12 mouse cellular contexts compared by ENCODE assay signal in the genomic region with DNA sequence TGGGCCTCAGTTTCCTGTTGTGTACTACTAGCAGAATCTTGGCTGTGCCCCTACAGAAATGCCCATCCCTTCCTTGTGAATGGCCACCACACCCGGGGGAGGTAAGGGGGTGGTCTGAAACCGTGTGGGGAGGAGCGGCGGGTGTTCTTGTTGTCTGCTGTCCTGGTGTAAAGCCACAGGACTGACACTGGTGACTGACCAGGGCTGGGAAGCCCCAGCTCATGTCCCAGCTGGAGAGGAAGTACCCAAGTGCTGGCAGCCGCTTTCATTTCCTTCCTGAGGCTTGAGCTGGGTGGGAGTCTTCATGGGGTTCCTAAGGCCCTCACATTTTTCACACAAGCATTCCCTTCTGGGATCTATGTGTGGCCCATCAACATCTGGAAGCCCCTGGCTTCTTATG.
DNase-seq lines count a peak whose midpoint lies in the region; ATAC-seq and TF ChIP-seq lines count a peak whose summit lies in the region.
"Had no signal": no experiment of that assay in that cellular context is flagged by ENCODE, and none has a peak within 500 bp of the region (broad histone marks: within the 10 kb centered on the region; RNA-seq: fewer than 3 reads in every experiment).

No protein-coding gene starts in this region.

- H3K27ac ChIP-seq in heart, embryonic 11.5 days (ENCODE audit: low read depth, low read length), result peak overlapping the region; percentile 22
- 0 out of 2 replicates have a peak overlapping the region, but pooled peaks have one; percentile 10 for H3K27ac ChIP-seq in neural tube, embryonic 13.5 days (replicated peaks)
- H3K27ac ChIP-seq in lung, embryonic 14.5 days (ENCODE audit: low read depth), result no peak overlapping the region

- 0 out of 2 replicates have a peak, but pooled peaks cover 7% of the 10 kb centered on the region for H3K36me3 ChIP-seq in heart, embryonic 11.5 days (ENCODE audit: control insufficient read depth, insufficient read depth, low read length)
- peaks cover 9% of the 10 kb centered on the region; the same call in 1 of the 2 replicates for H3K36me3 ChIP-seq in neural tube, embryonic 13.5 days
- peaks cover 6% of the 10 kb centered on the region; the same call in 1 of the 2 replicates for H3K36me3 ChIP-seq in lung, embryonic 14.5 days (ENCODE audit: insufficient read depth)

- no peak overlapping the region for H3K4me2 ChIP-seq in heart, embryonic 11.5 days
- no peak overlapping the region for H3K4me2 ChIP-seq in neural tube, embryonic 13.5 days
- H3K4me2 ChIP-seq in lung, embryonic 14.5 days, result no peak overlapping the region

- no peaks in the 10 kb centered on the region for H3K27me3 ChIP-seq in heart, embryonic 11.5 days (ENCODE audit: control insufficient read depth, insufficient read depth, low read length)
- H3K27me3 ChIP-seq in neural tube, embryonic 13.5 days, result no peaks in the 10 kb centered on the region
- H3K27me3 ChIP-seq in lung, embryonic 14.5 days (ENCODE audit: insufficient read depth, low read length), result no peaks in the 10 kb centered on the region

- DNase-seq in heart, postnatal 4 days, result no peak
- no peak for DNase-seq in neural tube, embryonic 10.5 days (ENCODE audit: extremely low spot score, low spot score)
- DNase-seq in lung, embryonic 14.5 days, result peak; percentile 34
- peak; percentile 57 to 65 for DNase-seq in spleen, postnatal 36 days (ENCODE audit: low spot score in 2 of 2)
- no peak for DNase-seq in left cerebral cortex, postnatal 14 days (ENCODE audit: low spot score in 2 of 2)
- DNase-seq in left cerebral cortex, postnatal 4 days, result no peak
- DNase-seq: adrenal gland, postnatal 10 days; embryo, embryonic 11 days; gastrocnemius, postnatal 10 days; layer of hippocampus, postnatal 36 days had no signal

- intact Hi-C loops in left cerebral cortex, postnatal 14 days (cut with DNase I), result no loop called here
- intact Hi-C loops in left cerebral cortex, postnatal 4 days (cut with DNase I), result no loop called here

- no peak for TF ChIP-seq CTCF in lung, embryonic 14.5 days (IDR thresholded peaks at IDR 0.05; ENCODE audit: low read depth)

- H3K9ac ChIP-seq in heart, embryonic 11.5 days (ENCODE audit: low read depth, low read length), result no peak overlapping the region
- H3K9ac ChIP-seq in neural tube, embryonic 13.5 days, result peak overlapping the region; percentile 39; the same call in 1 of the 2 replicates
- H3K9ac ChIP-seq in lung, embryonic 14.5 days, result no peak overlapping the region

- WGBS in heart, embryonic 11.5 days (ENCODE audit: insufficient replicate concordance), result 56% methylated on average over 5 of the region's 5 CpGs
- 78% methylated on average over 5 of the region's 5 CpGs for WGBS in neural tube, embryonic 13.5 days
- 65% methylated on average over 5 of the region's 5 CpGs for WGBS in lung, embryonic 14.5 days

- no peaks in the 10 kb centered on the region for H3K9me3 ChIP-seq in heart, embryonic 11.5 days (replicated peaks; ENCODE audit: control insufficient read depth, low read length)
- H3K9me3 ChIP-seq in neural tube, embryonic 13.5 days, result no peaks in the 10 kb centered on the region
- H3K9me3 ChIP-seq in lung, embryonic 14.5 days (ENCODE audit: low read depth, low read length), result no peaks in the 10 kb centered on the region

- peaks cover 66% of the 10 kb centered on the region for H3K4me1 ChIP-seq in heart, embryonic 11.5 days (ENCODE audit: control insufficient read depth, insufficient read depth, low read length)
- peaks cover 100% of the 10 kb centered on the region for H3K4me1 ChIP-seq in neural tube, embryonic 13.5 days (replicated peaks)
- H3K4me1 ChIP-seq in lung, embryonic 14.5 days (ENCODE audit: insufficient read depth), result peaks cover 26% of the 10 kb centered on the region

- no peak for ATAC-seq in heart, embryonic 11.5 days (replicated peaks; ENCODE audit: insufficient number of reproducible peaks, low FRiP score, low TSS enrichment)
- no peak for ATAC-seq in neural tube, embryonic 13.5 days (ENCODE audit: low read depth)
- ATAC-seq in lung, embryonic 14.5 days (ENCODE audit: insufficient read depth), result no peak

- H3K4me3 ChIP-seq in heart, embryonic 11.5 days (ENCODE audit: low read depth, low read length), result no peak overlapping the region
- no peak overlapping the region for H3K4me3 ChIP-seq in neural tube, embryonic 13.5 days
- no peak overlapping the region for H3K4me3 ChIP-seq in lung, embryonic 14.5 days (ENCODE audit: low read depth, low read length)

Comparison
In these comparisons a context has a peak if more than half of its experiments do, and no peak if none do; other contexts are left out.
1. DNase-seq: peak in lung, embryonic 14.5 days (single experiment) and spleen, postnatal 36 days (2 of 2); none in heart, postnatal 4 days (single experiment), neural tube, embryonic 10.5 days (single experiment), left cerebral cortex, postnatal 14 days (0 of 2) and left cerebral cortex, postnatal 4 days (single experiment).